Mouse (Mus musculus) ES-CJ7 (cell line): Measurements from ENCODE around the gene Otoa.

Experiments used
- DNase-seq: peaks from one replicate; pipeline ENCODE4 v3.0.0; 2011; ENCODE audit warnings: low read depth, low spot score

The Otoa gene

GRCm38 (mm10) chr7:121081350-121081749, at the start of gene Otoa:
Gene Otoa, plus strand, starts transcription at chr7:121081650.
- no peak for DNase-seq

GRCm38 (mm10) chr7:121033856-121034652, 47.4 kb upstream of the Otoa start, which contains the start of gene Mettl9:
Gene Mettl9, plus strand, starts transcription at chr7:121034445.
- peak; percentile 96 for DNase-seq

- no peak for DNase-seq
These were observed 46.7 kb upstream of the Otoa start for GRCm38 (mm10) chr7:121034701-121035141.

- peak; percentile 20 for DNase-seq
These were observed 46.2 kb upstream of the Otoa start for GRCm38 (mm10) chr7:121035161-121035721.

GRCm38 (mm10) chr7:121040595-121040994, 40.9 kb upstream of the Otoa start:
- DNase-seq, result no peak

- DNase-seq, result no peak
These were observed 39.5 kb upstream of the Otoa start for GRCm38 (mm10) chr7:121041989-121042388.

GRCm38 (mm10) chr7:121043004-121043403, 38.4 kb upstream of the Otoa start:
- DNase-seq, result no peak

GRCm38 (mm10) chr7:121043510-121043909, 37.9 kb upstream of the Otoa start:
- no peak for DNase-seq

GRCm38 (mm10) chr7:121044251-121044650, 37.2 kb upstream of the Otoa start:
- no peak for DNase-seq

- DNase-seq, result no peak
These were observed 35.6 kb upstream of the Otoa start for GRCm38 (mm10) chr7:121045671-121046453.

- DNase-seq, result no peak
These were observed 33.8 kb upstream of the Otoa start for GRCm38 (mm10) chr7:121047624-121048023.

- no peak for DNase-seq
These were observed 28.4 kb upstream of the Otoa start for GRCm38 (mm10) chr7:121053071-121053470.

- no peak for DNase-seq
These were observed 21.8 kb upstream of the Otoa start for GRCm38 (mm10) chr7:121059477-121060218.

- DNase-seq, result peak; percentile 20
These were observed 17.1 kb upstream of the Otoa start for GRCm38 (mm10) chr7:121064309-121064708.

GRCm38 (mm10) chr7:121071276-121071675, 10.2 kb upstream of the Otoa start:
- no peak for DNase-seq

GRCm38 (mm10) chr7:121072506-121072905, 8.9 kb upstream of the Otoa start:
- no peak for DNase-seq

GRCm38 (mm10) chr7:121074281-121074680, 7.2 kb upstream of the Otoa start, which contains the start of gene Igsf6:
Gene Igsf6, minus strand, starts transcription at chr7:121074572.
- no peak for DNase-seq

GRCm38 (mm10) chr7:121074801-121075400, 6.5 kb upstream of the Otoa start:
- DNase-seq, result no peak

- DNase-seq, result no peak
These were observed 6.0 kb upstream of the Otoa start for GRCm38 (mm10) chr7:121075416-121075815.

- no peak for DNase-seq
These were observed 4.1 kb upstream of the Otoa start for GRCm38 (mm10) chr7:121077311-121077710.

GRCm38 (mm10) chr7:121077829-121078228, 3.6 kb upstream of the Otoa start:
- DNase-seq, result peak; percentile 63
